Mouse (Mus musculus) kidney, postnatal 0 days (tissue): ENCODE measurements around the gene Plbd2. TPM values are rescaled to one million over a fixed set of nuclear protein-coding genes. Genes with fewer than 3 reads are reported as not detected.

ENCODE experiments used
- ATAC-seq: fragments of 200-750 bp; cut with Nextera tagmentation; replicated peaks from 2 replicates; pipeline ENCODE4 v1.8.0; 2017; ENCODE audit warnings: low read depth, moderate number of reproducible peaks, moderate TSS enrichment, moderate library complexity; ENCODE audit not compliant: low FRiP score
- DNase-seq: peaks from one replicate; pipeline ENCODE4 v3.0.0-alpha.2; 2016; ENCODE audit warnings: low spot score
- H3K27ac ChIP-seq: fragments of 300-500 bp; sonication (generic); 2 replicates; pipeline ENCODE4 v1.5.1; 2014; ENCODE audit warnings: mild to moderate bottlenecking
- H3K27me3 ChIP-seq: fragments of 300-500 bp; sonication (generic); 2 replicates; pipeline ENCODE4 v1.6.1; 2014; ENCODE audit warnings: low read length, mixed read lengths; ENCODE audit not compliant: insufficient read depth
- H3K36me3 ChIP-seq: fragments of 300-500 bp; sonication (generic); 2 replicates; pipeline ENCODE4 v1.6.1; 2014; ENCODE audit warnings: low read length, mixed read lengths; ENCODE audit not compliant: insufficient read depth
- H3K4me1 ChIP-seq: fragments of 300-500 bp; sonication (generic); replicated peaks from 2 replicates; pipeline ENCODE4 v1.6.1; 2014; ENCODE audit warnings: antibody characterized with exemption, low read length, mixed read lengths; ENCODE audit not compliant: insufficient read depth
- H3K4me2 ChIP-seq: fragments of 300-500 bp; sonication (generic); 2 replicates; pipeline ENCODE4 v1.6.1; 2014; ENCODE audit warnings: mild to moderate bottlenecking, low read length, moderate library complexity, mixed read lengths
- H3K4me3 ChIP-seq: fragments of 300-500 bp; sonication (generic); replicated peaks from 2 replicates; pipeline ENCODE4 v1.5.1; 2014; ENCODE audit warnings: low read depth, low read length
- H3K9ac ChIP-seq: fragments of 300-500 bp; sonication (generic); 2 replicates; pipeline ENCODE4 v1.6.1; 2014; ENCODE audit warnings: low read depth, low read length
- H3K9me3 ChIP-seq: fragments of 300-500 bp; sonication (generic); replicated peaks from 2 replicates; pipeline ENCODE4 v1.6.1; 2016; ENCODE audit warnings: low read length, inconsistent platforms, mixed read lengths
- CTCF ChIP-seq: IDR thresholded peaks from 2 replicates; pipeline ENCODE4 v1.5.1; 2016; ENCODE audit warnings: antibody characterized with exemption, low read depth, mild to moderate bottlenecking, moderate library complexity
- WGBS: fragments of 180-500 bp; shearing (Covaris S2); extraction: QIAGEN DNeasy Blood & Tissue Kit; methylation state at CpG from one replicate; pipeline ENCODE4 v1.1.7; 2014; 5-methylcytosine and 5-hydroxymethylcytosine counted together
- polyA plus RNA-seq: library from polyadenylated mRNA; unstranded; fragments of >200 nt; fragmentation: Nextera tagmentation; extraction: Ambion mirVana; gene quantifications from 2 replicates; pipeline ENCODE4 v1.2.1, GENCODE M21; 2015

Plbd2 gene
- polyA plus RNA-seq, 1 experiment from 2014 or later, result 78.2 TPM

GRCm38 (mm10) chr5:120497071-120497470 is 6.4 kb downstream of the Plbd2 start:
- H3K36me3 ChIP-seq, result no peaks in the 10 kb centered on the region
- 91% methylated on average over 3 of the region's 3 CpGs for WGBS
- H3K27ac ChIP-seq, result no peak overlapping the region
- ATAC-seq (no peak), DNase-seq (no peak)
- H3K4me3 ChIP-seq, result no peak overlapping the region
- H3K4me1 ChIP-seq, result peaks cover 2% of the 10 kb centered on the region; the same call in 1 of the 2 replicates
- H3K4me2 ChIP-seq, result no peak overlapping the region
- no peak overlapping the region for H3K9ac ChIP-seq
- no peaks in the 10 kb centered on the region for H3K9me3 ChIP-seq
- no peaks in the 10 kb centered on the region for H3K27me3 ChIP-seq
- no peak for TF ChIP-seq CTCF

- Histone ChIP-seq H3K27me3 (no peaks in the 10 kb centered on the region), H3K4me2 (no peak overlapping the region), H3K4me3 (no peak overlapping the region), H3K27ac (no peak overlapping the region), H3K36me3 (no peaks in the 10 kb centered on the region), H3K9me3 (no peaks in the 10 kb centered on the region), H3K9ac (no peak overlapping the region), H3K4me1 (no peaks in the 10 kb centered on the region)
- DNase-seq (peak; percentile 24), ATAC-seq (no peak)
- no peak for TF ChIP-seq CTCF
- WGBS, result 67% methylated on average over 13 of the region's 13 CpGs
Measured at GRCm38 (mm10) chr5:120495703-120496226, 7.7 kb downstream of the Plbd2 start.

- DNase-seq, result peak; percentile 25
- peak; percentile 22; the same call in 1 of the 2 replicates for ATAC-seq
- H3K4me3 ChIP-seq, result no peak overlapping the region
- H3K4me1 ChIP-seq, result no peaks in the 10 kb centered on the region
- WGBS, result 43% methylated on average over 10 of the region's 10 CpGs
- no peaks in the 10 kb centered on the region for H3K9me3 ChIP-seq
- no peak overlapping the region for H3K27ac ChIP-seq
- no peaks in the 10 kb centered on the region for H3K36me3 ChIP-seq
- H3K27me3 ChIP-seq, result no peaks in the 10 kb centered on the region
- no peak overlapping the region for H3K9ac ChIP-seq
- no peak overlapping the region for H3K4me2 ChIP-seq
- TF ChIP-seq CTCF, result no peak
Measured at GRCm38 (mm10) chr5:120495064-120495702, 8.2 kb downstream of the Plbd2 start.

DNA sequence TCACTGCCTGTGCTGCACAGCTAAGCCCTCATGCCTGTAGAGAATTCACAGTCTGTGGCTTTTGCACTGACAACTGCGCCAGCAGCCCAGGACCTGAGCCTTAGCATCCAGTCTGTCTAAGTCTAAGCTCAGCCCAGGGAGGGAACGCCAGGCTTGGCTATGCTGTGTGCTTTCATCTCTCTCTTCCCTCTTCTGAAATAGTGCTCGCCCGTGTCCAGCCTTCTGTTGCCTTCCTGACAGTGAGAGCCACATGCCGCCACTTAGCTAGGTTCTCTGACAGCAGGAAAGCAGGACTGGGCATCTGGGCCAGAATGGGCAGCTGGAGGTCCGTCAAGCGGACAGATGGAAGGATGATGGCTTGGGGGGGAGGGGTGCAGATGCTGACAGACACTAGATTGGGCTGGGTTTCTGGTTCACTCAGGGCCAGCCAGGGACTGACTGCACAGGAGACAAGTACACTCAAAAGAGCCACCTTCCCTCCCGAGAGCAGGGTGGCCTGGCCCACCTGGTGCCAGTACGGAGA is 9.5 kb downstream of the Plbd2 start:
- Histone ChIP-seq H3K4me3 (no peak overlapping the region), H3K4me1 (no peaks in the 10 kb centered on the region), H3K9me3 (no peaks in the 10 kb centered on the region), H3K36me3 (no peaks in the 10 kb centered on the region), H3K27ac (no peak overlapping the region), H3K9ac (no peak overlapping the region), H3K27me3 (no peaks in the 10 kb centered on the region), H3K4me2 (no peak overlapping the region)
- 88% methylated on average over 9 of the region's 9 CpGs for WGBS
- DNase-seq (no peak), ATAC-seq (no peak)
- TF ChIP-seq CTCF, result no peak

GRCm38 (mm10) chr5:120493440-120493839 is 10.0 kb downstream of the Plbd2 start:
- H3K4me1 ChIP-seq, result no peaks in the 10 kb centered on the region
- ATAC-seq (no peak), DNase-seq (no peak)
- no peak overlapping the region for H3K9ac ChIP-seq
- H3K4me3 ChIP-seq, result no peak overlapping the region
- H3K9me3 ChIP-seq, result no peaks in the 10 kb centered on the region
- no peak overlapping the region for H3K4me2 ChIP-seq
- 88% methylated on average over 6 of the region's 6 CpGs for WGBS
- H3K36me3 ChIP-seq, result 0 out of 2 replicates have a peak, but pooled peaks cover under 1% of the 10 kb centered on the region
- no peaks in the 10 kb centered on the region for H3K27me3 ChIP-seq
- H3K27ac ChIP-seq, result no peak overlapping the region
- TF ChIP-seq CTCF, result no peak

DNA sequence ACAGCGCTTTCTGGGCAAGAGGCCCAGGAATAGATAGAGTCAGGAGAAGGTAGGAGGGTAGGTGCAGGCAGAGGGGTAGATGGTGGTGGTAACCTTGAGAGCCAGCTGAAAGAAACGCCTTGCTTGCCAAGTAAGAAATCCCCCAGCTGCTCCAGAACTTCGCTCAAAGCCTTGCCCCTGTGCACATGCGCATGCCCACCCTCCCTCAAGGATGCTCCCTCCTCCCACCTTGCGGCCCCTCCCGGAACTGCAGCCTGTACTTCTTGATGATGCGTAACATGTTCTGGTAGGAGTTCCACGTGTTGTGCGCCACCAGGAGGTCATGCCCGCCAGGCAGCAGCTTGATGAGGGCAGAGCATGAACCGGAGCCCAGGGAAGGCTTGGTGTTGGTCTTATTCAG is 11.0 kb downstream of the Plbd2 start:
- Histone ChIP-seq H3K4me3 (no peak overlapping the region), H3K36me3 (peaks cover 5% of the 10 kb centered on the region; the same call in 1 of the 2 replicates), H3K9ac (no peak overlapping the region), H3K4me2 (no peak overlapping the region), H3K9me3 (no peaks in the 10 kb centered on the region), H3K4me1 (no peaks in the 10 kb centered on the region), H3K27ac (no peak overlapping the region), H3K27me3 (no peaks in the 10 kb centered on the region)
- peak; percentile 73 for TF ChIP-seq CTCF
- ATAC-seq (no peak), DNase-seq (peak; percentile 41)
- WGBS, result 69% methylated on average over 11 of the region's 11 CpGs
